Mouse (Mus musculus) CD4-positive, CD25-positive, alpha-beta regulatory T cell, adult 2 months (primary cell): Measurements from ENCODE around the gene Timm8a2.

Source experiments
- DNase-seq: peaks from one replicate; pipeline ENCODE4 v3.0.0-alpha.2; 2012; ENCODE audit warnings: low read depth, low spot score

Gene Timm8a2

GRCm38 (mm10) chr14:122011768-122012167 lies 22.7 kb upstream of the Timm8a2 start:
- DNase-seq: peak; percentile 72

GRCm38 (mm10) chr14:122012193-122012592 lies 22.3 kb upstream of the Timm8a2 start:
- DNase-seq: peak; percentile 51

GRCm38 (mm10) chr14:122012814-122013213 lies 21.7 kb upstream of the Timm8a2 start:
- DNase-seq: no peak

- peak; percentile 63 for DNase-seq
These were observed 21.0 kb upstream of the Timm8a2 start for GRCm38 (mm10) chr14:122013417-122013951.

- peak; percentile 62 for DNase-seq
These were observed 16.5 kb upstream of the Timm8a2 start for GRCm38 (mm10) chr14:122017958-122018357.

- no peak for DNase-seq
These were observed 15.1 kb upstream of the Timm8a2 start for GRCm38 (mm10) chr14:122019389-122019788.

- no peak for DNase-seq
These were observed 13.9 kb upstream of the Timm8a2 start for GRCm38 (mm10) chr14:122020567-122020966.

- no peak for DNase-seq
These were observed 11.4 kb upstream of the Timm8a2 start for GRCm38 (mm10) chr14:122023054-122023453.

- DNase-seq: no peak
These were observed 10.5 kb upstream of the Timm8a2 start for GRCm38 (mm10) chr14:122023928-122024327.

- DNase-seq: peak; percentile 60
These were observed 5.3 kb upstream of the Timm8a2 start for GRCm38 (mm10) chr14:122028926-122029745.

GRCm38 (mm10) chr14:122029851-122030250 lies 4.6 kb upstream of the Timm8a2 start:
- no peak for DNase-seq

GRCm38 (mm10) chr14:122032045-122032444 lies 2.4 kb upstream of the Timm8a2 start:
- DNase-seq: no peak

- peak; percentile 36 for DNase-seq
These were observed 707 bp downstream of the Timm8a2 start for GRCm38 (mm10) chr14:122035181-122035580.

GRCm38 (mm10) chr14:122035860-122036259 lies 1.4 kb downstream of the Timm8a2 start:
- peak; percentile 73 for DNase-seq

- DNase-seq: no peak
These were observed 4.6 kb downstream of the Timm8a2 start for GRCm38 (mm10) chr14:122038874-122039647.

GRCm38 (mm10) chr14:122041413-122041825 lies 6.9 kb downstream of the Timm8a2 start:
- DNase-seq: no peak

- no peak for DNase-seq
These were observed 7.7 kb downstream of the Timm8a2 start for GRCm38 (mm10) chr14:122042142-122042694.

GRCm38 (mm10) chr14:122047784-122048183 lies 13.3 kb downstream of the Timm8a2 start:
- DNase-seq: no peak

- no peak for DNase-seq
These were observed 14.3 kb downstream of the Timm8a2 start for GRCm38 (mm10) chr14:122048816-122049215.

- peak; percentile 78 for DNase-seq
These were observed 18.6 kb downstream of the Timm8a2 start for GRCm38 (mm10) chr14:122052896-122053635.

GRCm38 (mm10) chr14:122056871-122057270 lies 22.4 kb downstream of the Timm8a2 start:
- DNase-seq: peak; percentile 57
